Mouse (Mus musculus): ENCODE measurements around the gene Faah. TPM values are rescaled to one million over a fixed set of nuclear protein-coding genes. Genes with fewer than 3 reads are reported as not detected.

Faah gene
- polyA plus RNA-seq, 1 experiment from 2014 or later, result 12.7 TPM

GRCm38 (mm10) chr4:116040466-116040865 is 22.7 kb upstream of the Faah start:
- 95% methylated on average over 2 of the region's 2 CpGs for WGBS
- Histone ChIP-seq H3K4me3 (no peak overlapping the region), H3K36me3 (peaks cover 10% of the 10 kb centered on the region; the same call in 1 of the 2 replicates), H3K9me3 (no peaks in the 10 kb centered on the region), H3K9ac (replicated peaks) (no peak overlapping the region), H3K4me1 (no peaks in the 10 kb centered on the region), H3K27me3 (no peaks in the 10 kb centered on the region), H3K4me2 (replicated peaks) (no peak overlapping the region), H3K27ac (replicated peaks) (no peak overlapping the region)
- ATAC-seq (replicated peaks), result no peak

DNA sequence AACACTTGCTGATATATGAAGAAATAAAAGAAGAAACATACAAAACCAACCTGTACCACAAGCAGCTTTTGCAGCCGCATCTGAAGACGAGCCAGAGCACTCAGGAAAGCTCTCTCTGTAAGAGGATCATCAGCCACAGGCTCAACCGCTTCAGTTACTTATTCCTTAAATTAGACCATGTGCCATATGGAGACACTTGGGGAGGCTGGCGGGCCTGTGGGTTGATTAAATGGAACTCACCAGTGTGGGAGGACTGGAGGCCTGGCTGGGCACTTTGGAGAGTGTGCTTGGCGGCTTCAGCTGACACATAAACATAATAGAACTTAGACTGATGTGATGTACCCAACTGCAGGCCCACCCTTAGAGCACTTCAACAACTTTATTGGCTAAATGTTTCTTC is 15.6 kb upstream of the Faah start:
- Histone ChIP-seq H3K27me3 (no peaks in the 10 kb centered on the region), H3K27ac (replicated peaks) (no peak overlapping the region), H3K4me3 (no peak overlapping the region), H3K36me3 (peaks cover 19% of the 10 kb centered on the region), H3K9ac (replicated peaks) (no peak overlapping the region), H3K4me1 (no peaks in the 10 kb centered on the region), H3K9me3 (no peaks in the 10 kb centered on the region), H3K4me2 (replicated peaks) (no peak overlapping the region)
- no peak for ATAC-seq (replicated peaks)
- 86% methylated on average over 5 of the region's 5 CpGs for WGBS

- ATAC-seq (replicated peaks), result no peak
- Histone ChIP-seq H3K27ac (replicated peaks) (no peak overlapping the region), H3K4me1 (no peaks in the 10 kb centered on the region), H3K4me3 (no peak overlapping the region), H3K4me2 (replicated peaks) (no peak overlapping the region), H3K27me3 (no peaks in the 10 kb centered on the region), H3K9me3 (no peaks in the 10 kb centered on the region), H3K36me3 (peaks cover 19% of the 10 kb centered on the region), H3K9ac (replicated peaks) (no peak overlapping the region)
- 89% methylated on average over 9 of the region's 9 CpGs for WGBS
These were observed 15.2 kb upstream of the Faah start for GRCm38 (mm10) chr4:116032906-116033305.

DNA sequence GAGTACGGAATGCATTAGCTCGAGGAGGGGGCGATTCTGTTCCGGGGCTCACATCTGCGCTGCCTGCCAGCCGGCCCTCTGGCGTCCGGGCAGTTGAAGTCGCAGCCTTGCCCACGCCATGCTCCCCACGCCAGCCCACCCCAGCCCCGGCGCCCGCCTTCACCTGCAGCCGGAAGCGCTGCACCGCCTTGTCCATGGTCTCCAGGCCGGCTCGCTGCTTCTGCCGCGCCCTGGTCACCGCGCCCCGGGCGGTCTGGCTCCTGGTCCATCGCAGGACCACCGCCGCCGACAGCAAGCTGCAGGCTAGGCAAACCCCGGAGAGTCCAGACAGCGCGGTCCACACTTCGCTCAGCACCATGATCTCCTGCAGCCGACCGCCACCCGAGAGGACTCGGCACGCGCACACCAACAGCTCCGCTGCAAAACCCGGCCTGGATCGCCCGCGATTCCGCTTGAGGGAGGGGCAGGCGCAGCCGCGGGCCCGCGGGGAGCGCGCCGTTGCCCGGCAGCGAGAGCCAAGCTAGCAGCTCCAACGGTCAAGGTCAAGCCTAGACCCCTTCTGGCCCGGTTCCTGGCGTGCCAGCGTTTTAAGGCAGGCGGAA is 325 bp downstream of the Faah start:
- whole genome bisulfite sequencing, result under 1% methylated on average over 60 of the region's 60 CpGs
- H3K27ac ChIP-seq (replicated peaks), result no peak overlapping the region
- H3K9ac ChIP-seq (replicated peaks), result peak overlapping the region; percentile 59
- H3K4me1 ChIP-seq, result peaks cover 7% of the 10 kb centered on the region; the same call in 1 of the 2 replicates
- peaks cover 39% of the 10 kb centered on the region for H3K27me3 ChIP-seq
- ATAC-seq (replicated peaks), result peak; percentile 90
- H3K9me3 ChIP-seq, result no peaks in the 10 kb centered on the region
- H3K4me2 ChIP-seq (replicated peaks), result peak overlapping the region; percentile 72
- peak overlapping the region; percentile 52 for H3K4me3 ChIP-seq
- no peaks in the 10 kb centered on the region for H3K36me3 ChIP-seq

DNA sequence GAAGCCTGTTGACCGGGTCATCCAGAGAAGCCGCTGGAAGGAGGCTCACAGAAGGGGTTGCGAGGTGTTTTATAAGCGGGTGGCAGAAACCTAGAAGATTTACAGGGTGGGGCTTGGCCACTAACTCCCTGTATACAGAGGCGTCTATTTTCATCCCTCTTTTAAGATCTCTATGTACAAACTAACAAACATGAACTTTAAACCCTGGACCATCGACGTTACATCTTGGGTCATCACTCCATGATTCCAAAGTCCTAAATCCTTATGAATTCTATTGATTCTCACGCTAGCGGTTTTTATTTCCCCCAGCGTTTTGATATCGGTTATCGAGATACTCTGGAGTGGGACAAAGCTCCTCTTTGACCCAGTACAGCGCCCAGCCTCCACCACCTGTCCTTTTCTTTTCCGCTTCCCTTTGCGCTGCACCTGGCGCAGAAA is 845 bp downstream of the Faah start:
- Histone ChIP-seq H3K4me1 (peaks cover 7% of the 10 kb centered on the region; the same call in 1 of the 2 replicates), H3K27me3 (peaks cover 39% of the 10 kb centered on the region), H3K36me3 (no peaks in the 10 kb centered on the region), H3K9ac (replicated peaks) (peak overlapping the region; percentile 59), H3K27ac (replicated peaks) (no peak overlapping the region), H3K4me2 (replicated peaks) (peak overlapping the region; percentile 72), H3K9me3 (no peaks in the 10 kb centered on the region), H3K4me3 (peak overlapping the region; percentile 52)
- WGBS, result 10% methylated on average over 16 of the region's 16 CpGs
- no peak; the same call in 1 of the 2 replicates for ATAC-seq (replicated peaks)

DNA sequence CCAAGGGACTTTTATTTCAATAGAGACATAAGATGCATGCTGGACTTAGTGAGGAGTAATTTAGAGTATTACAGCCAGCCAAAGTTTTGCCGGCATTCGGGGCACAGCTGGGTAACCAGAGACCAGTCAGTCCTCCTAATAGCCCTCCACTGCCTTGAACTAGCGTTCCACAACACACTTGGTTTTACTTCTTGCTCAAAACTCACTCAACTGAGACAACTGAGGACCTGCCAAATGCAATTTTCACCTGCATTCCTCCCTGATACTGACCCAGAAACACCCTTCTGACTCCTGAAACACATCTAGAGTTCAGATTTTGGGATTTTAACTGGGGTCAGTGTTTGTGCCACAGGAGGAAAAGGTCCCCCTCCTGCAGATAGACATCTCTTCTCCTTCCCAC is 1.3 kb downstream of the Faah start:
- H3K4me1 ChIP-seq, result peaks cover 7% of the 10 kb centered on the region; the same call in 1 of the 2 replicates
- H3K27ac ChIP-seq (replicated peaks), result no peak overlapping the region
- peak overlapping the region; percentile 72 for H3K4me2 ChIP-seq (replicated peaks)
- H3K9ac ChIP-seq (replicated peaks), result no peak overlapping the region
- H3K9me3 ChIP-seq, result no peaks in the 10 kb centered on the region
- H3K36me3 ChIP-seq, result no peaks in the 10 kb centered on the region
- no peak for ATAC-seq (replicated peaks)
- 57% methylated on average over 3 of the region's 3 CpGs for WGBS
- peaks cover 39% of the 10 kb centered on the region for H3K27me3 ChIP-seq
- H3K4me3 ChIP-seq, result peak overlapping the region; percentile 52

DNA sequence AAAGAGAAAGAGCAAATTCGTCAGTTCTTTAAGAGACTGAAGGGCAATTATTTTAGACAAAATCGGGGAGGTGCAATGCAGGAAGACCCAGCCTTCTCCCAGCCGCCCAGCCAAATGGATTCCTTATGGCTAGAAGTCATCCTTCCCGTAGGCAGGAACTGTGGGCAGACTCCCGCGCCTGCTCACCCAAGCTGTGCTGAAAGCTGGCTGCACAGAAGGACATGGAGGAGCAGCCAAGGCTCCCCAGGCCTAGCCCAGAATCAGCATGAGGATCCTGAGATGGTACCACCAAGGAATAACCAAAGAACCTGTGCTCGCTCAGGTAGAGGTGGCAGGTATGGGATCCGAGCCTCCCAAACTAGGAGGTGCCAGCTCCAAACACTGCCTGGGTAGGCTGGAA is 1.7 kb downstream of the Faah start:
- no peak for ATAC-seq (replicated peaks)
- 64% methylated on average over 8 of the region's 8 CpGs for WGBS
- Histone ChIP-seq H3K27ac (replicated peaks) (no peak overlapping the region), H3K9me3 (no peaks in the 10 kb centered on the region), H3K36me3 (no peaks in the 10 kb centered on the region), H3K9ac (replicated peaks) (no peak overlapping the region), H3K4me3 (no peak overlapping the region), H3K4me2 (replicated peaks) (no peak overlapping the region), H3K27me3 (peaks cover 39% of the 10 kb centered on the region), H3K4me1 (peaks cover 7% of the 10 kb centered on the region; the same call in 1 of the 2 replicates)

- Histone ChIP-seq H3K9ac (replicated peaks) (no peak overlapping the region), H3K27me3 (peaks cover 39% of the 10 kb centered on the region)
- WGBS, result 78% methylated on average over 5 of the region's 5 CpGs
These were observed 2.2 kb downstream of the Faah start for GRCm38 (mm10) chr4:116015502-116015901.

GRCm38 (mm10) chr4:116010186-116010585 is 7.5 kb downstream of the Faah start:
- Histone ChIP-seq H3K4me1 (peaks cover 6% of the 10 kb centered on the region; the same call in 1 of the 2 replicates), H3K9ac (replicated peaks) (no peak overlapping the region), H3K36me3 (no peaks in the 10 kb centered on the region), H3K4me3 (no peak overlapping the region), H3K27ac (replicated peaks) (no peak overlapping the region), H3K27me3 (peaks cover 5% of the 10 kb centered on the region), H3K9me3 (no peaks in the 10 kb centered on the region), H3K4me2 (replicated peaks) (no peak overlapping the region)
- ATAC-seq (replicated peaks), result no peak
- WGBS, result 71% methylated on average over 8 of the region's 8 CpGs

More at GRCm38 (mm10) chr4:116015502-116015901, 2.2 kb downstream of the Faah start:
- Histone ChIP-seq H3K4me3 (no peak overlapping the region), H3K36me3 (no peaks in the 10 kb centered on the region), H3K4me2 (replicated peaks) (no peak overlapping the region), H3K4me1 (peaks cover 7% of the 10 kb centered on the region; the same call in 1 of the 2 replicates), H3K27ac (replicated peaks) (no peak overlapping the region), H3K9me3 (no peaks in the 10 kb centered on the region)
- no peak for ATAC-seq (replicated peaks)

GRCm38 (mm10) chr4:116001206-116001605 is 16.5 kb downstream of the Faah start:
- Histone ChIP-seq H3K9me3 (no peaks in the 10 kb centered on the region), H3K4me1 (no peaks in the 10 kb centered on the region), H3K9ac (replicated peaks) (no peak overlapping the region), H3K27me3 (no peaks in the 10 kb centered on the region), H3K27ac (replicated peaks) (no peak overlapping the region), H3K36me3 (no peaks in the 10 kb centered on the region), H3K4me3 (no peak overlapping the region), H3K4me2 (replicated peaks) (no peak overlapping the region)
- ATAC-seq (replicated peaks), result no peak
- 72% methylated on average over 4 of the region's 4 CpGs for WGBS

DNA sequence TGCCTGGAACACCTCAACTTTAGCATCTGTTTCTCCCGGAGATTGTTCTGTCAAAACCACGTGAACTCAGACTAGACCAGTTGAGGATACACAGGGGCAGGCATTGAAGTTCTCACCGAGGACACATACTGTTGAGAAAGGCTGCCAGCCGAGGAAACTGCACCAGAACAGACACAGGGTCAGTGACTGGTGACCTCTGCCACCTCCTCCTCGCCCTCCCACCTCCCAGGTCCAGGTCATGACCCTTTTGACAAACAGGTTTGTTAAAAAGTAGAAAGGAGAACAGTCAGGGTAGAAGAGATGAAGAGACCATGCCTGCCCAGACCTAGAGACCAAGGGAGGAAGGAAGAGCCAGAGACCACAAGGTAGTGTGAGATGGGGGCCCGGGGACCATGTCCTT is 17.1 kb downstream of the Faah start:
- H3K27me3 ChIP-seq, result no peaks in the 10 kb centered on the region
- H3K9me3 ChIP-seq, result no peaks in the 10 kb centered on the region
- no peak overlapping the region for H3K27ac ChIP-seq (replicated peaks)
- H3K4me3 ChIP-seq, result no peak overlapping the region
- H3K4me2 ChIP-seq (replicated peaks), result no peak overlapping the region
- no peak overlapping the region for H3K9ac ChIP-seq (replicated peaks)
- no peaks in the 10 kb centered on the region for H3K36me3 ChIP-seq
- 57% methylated on average over 6 of the region's 6 CpGs for WGBS
- no peak for ATAC-seq (replicated peaks)
- H3K4me1 ChIP-seq, result no peaks in the 10 kb centered on the region

DNA sequence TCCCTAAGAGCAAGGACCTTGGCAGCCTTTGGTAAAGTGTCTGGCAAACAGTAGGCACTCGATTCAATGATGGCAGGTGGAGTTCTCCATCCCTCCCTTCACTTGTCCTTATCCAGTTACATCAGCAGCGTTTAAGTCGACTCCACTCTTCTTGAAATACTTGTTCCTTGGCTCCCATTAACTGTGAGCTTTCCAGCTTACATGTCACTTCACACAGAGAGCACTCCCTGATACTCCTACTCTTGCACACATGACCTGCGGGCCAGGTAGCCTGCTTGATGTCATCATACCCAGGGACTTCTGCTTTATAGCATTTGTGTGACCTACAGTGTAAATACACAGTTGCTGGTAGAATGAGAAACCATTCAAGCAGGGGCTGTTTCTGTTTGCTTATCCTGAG is 21.0 kb downstream of the Faah start:
- Histone ChIP-seq H3K4me3 (no peak overlapping the region), H3K9me3 (0 out of 2 replicates have a peak, but pooled peaks cover 3% of the 10 kb centered on the region), H3K27me3 (no peaks in the 10 kb centered on the region), H3K36me3 (no peaks in the 10 kb centered on the region), H3K4me2 (replicated peaks) (no peak overlapping the region), H3K27ac (replicated peaks) (no peak overlapping the region), H3K9ac (replicated peaks) (no peak overlapping the region), H3K4me1 (no peaks in the 10 kb centered on the region)
- no peak for ATAC-seq (replicated peaks)
- 88% methylated on average over 4 of the region's 4 CpGs for WGBS

DNA sequence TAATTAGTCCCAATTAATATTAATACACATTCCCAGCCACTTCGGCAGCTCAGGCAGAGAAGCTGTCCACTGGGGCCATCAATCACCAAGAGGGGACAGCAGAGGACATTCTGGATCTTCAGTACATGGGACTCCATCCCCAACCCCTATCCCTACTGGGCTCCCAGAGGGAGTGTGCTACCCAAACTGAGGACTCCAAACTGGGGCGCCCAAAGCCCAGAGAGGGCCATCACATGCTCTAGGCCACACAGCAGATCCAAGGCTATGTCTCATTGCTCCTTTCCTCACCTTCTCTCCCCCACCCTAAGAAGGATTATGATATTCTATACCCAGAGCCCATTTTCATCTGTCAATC is 22.4 kb downstream of the Faah start:
- H3K9ac ChIP-seq (replicated peaks), result no peak overlapping the region
- no peak for ATAC-seq (replicated peaks)
- no peak overlapping the region for H3K4me2 ChIP-seq (replicated peaks)
- 65% methylated on average over 2 of the region's 2 CpGs for WGBS
- 0 out of 2 replicates have a peak, but pooled peaks cover 3% of the 10 kb centered on the region for H3K9me3 ChIP-seq
- no peak overlapping the region for H3K4me3 ChIP-seq
- no peak overlapping the region for H3K27ac ChIP-seq (replicated peaks)
- H3K27me3 ChIP-seq, result no peaks in the 10 kb centered on the region
- H3K36me3 ChIP-seq, result no peaks in the 10 kb centered on the region
- no peaks in the 10 kb centered on the region for H3K4me1 ChIP-seq
